Mouse (Mus musculus) erythroblast, adult 5-6 weeks (primary cell): ENCODE results near the gene Harbi1. TPM values are rescaled to one million over a fixed set of nuclear protein-coding genes. Genes with fewer than 3 reads are reported as not detected.

Source experiments
- ATAC-seq: replicated peaks from 2 replicates; pipeline ENCODE4 v1.8.0; 2016; ENCODE audit warnings: moderate number of reproducible peaks, mild to moderate bottlenecking, moderate TSS enrichment, inconsistent platforms; ENCODE audit not compliant: poor library complexity, low FRiP score, severe bottlenecking
- total RNA-seq, 2 experiments: library from RNA; stranded (forward) in 1 of 2; stranded (reverse) in 1 of 2; fragments of 150-400 nt in 1 of 2; fragments of 200-764, 138-1000 nt in 1 of 2; gene quantifications; 2 replicates each; pipeline versions ENCODE4 v1.2.3 to v1.2.4; 2015 to 2017; ENCODE audit warnings: low replicate concordance in 2 of 2

Harbi1 gene
- 0.63 and 6.0 TPM in 2 replicates for total RNA-seq (2015; ENCODE audit: low replicate concordance)
- total RNA-seq (2017; ENCODE audit: low replicate concordance) = 1.9 and 2.5 TPM in 2 replicates

DNA sequence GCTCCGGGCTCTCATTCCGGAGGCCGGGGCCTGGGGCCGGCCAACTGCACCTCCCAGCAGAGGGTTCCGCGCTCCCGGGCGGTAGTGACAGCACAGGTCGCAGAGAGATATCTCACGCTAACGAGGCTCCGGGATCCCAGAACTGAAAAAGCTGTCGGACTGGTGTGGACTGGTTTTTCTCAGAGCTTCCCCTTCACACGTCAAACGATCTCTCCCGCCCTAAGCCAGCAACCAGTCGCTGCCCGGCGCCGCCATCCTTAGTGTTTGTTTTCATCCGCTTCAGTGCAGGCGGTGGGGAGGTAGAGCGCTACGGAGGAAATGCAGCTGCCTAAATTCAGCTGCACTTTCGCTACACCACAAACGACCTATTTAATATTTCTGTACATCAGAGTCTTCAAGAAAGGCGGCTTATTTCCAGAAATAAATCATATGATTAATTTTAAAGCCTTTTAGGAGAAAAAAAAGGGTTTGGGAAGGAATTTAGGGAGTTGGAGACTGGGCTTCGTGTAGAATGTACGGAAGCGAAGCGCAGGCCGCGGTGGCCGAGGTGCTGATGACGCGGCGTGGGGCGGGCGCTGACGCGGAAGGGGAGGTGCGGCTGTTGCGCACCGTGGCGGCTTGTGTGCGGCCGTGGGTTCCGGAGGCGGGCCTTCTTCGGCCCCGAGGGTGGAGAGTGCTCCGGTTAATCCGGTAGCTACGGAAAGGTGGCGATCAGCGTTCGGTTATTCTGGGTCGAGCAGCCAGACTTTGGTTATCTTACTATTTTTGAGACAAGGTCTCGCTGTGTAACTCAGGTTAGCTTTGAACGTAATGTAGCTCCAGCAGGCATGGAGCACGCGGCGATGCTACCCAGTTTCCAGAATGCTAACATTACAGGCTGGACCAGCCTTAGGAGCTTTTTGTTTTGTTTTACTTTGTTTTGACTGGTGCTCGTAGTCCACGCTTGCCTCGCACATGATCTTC, at the start of gene Harbi1, which contains the start of gene Atg13:
Gene Harbi1, plus strand, starts transcription at position 581 of the 963 bp plus-strand sequence.
Gene Atg13, minus strand, starts transcription at position 305 of the 963 bp plus-strand sequence.
- ATAC-seq = peak; percentile 97

DNA sequence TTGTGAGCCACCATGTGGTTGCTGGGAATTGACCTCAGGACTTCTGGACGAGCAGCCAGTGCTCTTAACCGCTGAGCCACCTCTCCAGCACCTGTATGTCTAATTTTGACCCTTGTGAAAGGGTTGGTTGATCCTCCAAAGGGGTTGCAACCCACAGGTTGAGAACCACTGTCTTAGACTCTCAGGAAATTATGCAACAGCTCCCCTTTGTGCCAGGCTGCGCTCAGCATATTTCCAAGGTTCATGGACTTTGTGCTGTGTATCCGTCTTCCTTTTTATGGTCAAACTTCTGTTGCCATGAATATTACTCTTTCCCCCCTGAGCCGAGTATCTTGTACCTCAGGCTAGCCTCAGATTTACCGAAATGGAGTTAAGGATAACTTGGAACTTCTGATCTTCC, 49.7 kb upstream of the Harbi1 start:
- ATAC-seq = no peak

DNA sequence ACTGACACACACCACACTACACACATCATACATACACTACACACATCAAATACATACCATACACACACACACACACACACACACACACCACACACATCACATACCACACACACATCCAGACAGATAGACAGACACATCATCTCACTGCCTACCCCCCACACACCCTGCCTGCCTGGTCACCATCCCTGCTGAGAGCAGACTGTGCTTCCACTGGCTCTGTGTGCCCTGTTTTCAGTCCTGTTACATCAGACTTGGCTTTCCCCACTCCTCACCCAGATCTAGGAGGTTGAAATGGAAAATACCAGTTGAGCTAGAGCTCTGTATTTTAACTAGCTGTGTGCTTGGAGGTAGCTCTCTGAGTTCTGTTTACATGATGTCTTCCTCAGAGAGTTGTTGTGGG, 45.9 kb upstream of the Harbi1 start:
- no peak for ATAC-seq

DNA sequence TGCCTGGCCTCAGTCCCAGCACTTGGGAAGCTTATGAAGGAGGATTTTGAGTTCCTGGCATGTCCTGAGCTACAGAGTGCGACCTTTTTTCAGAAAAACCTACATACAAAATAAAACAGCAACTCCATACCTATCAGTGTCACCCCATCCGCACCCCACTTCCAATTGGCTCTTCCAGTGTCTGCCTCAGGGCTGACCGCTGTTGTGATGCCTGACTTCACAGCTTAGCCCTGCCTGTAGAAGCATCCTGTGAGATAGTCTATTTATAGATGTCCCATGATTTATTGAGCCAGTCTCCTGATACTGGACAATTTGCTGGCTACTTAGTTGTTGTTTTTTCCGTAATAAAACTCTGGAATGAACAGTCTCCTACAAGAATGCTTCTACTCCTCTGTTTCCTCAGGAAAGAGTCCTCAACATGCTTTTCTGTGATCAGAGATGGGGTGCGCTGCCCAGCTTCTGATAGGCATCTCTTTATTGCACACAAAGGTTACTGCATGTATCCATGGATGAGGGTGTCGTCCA, 44.2 kb upstream of the Harbi1 start:
- ATAC-seq = no peak

DNA sequence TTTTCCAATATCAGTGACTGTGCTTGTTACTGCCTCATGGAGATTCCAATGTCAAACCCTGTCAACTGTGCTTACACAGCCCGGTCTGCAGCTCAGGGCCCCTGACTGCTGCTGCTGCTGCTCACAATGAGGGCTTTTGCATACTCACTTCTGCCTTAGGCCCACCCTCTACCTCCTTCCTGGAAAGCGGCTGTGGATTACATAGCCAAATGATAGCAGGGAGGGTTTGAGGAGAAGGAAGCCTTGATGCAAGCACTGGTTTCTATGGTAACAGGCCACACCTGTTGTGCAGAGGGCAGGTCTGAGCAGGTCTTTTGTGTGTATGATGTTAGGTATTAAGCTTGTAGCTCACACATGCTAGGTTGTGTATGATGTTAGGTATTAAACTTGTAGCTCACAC, 42.9 kb upstream of the Harbi1 start:
- ATAC-seq = no peak

DNA sequence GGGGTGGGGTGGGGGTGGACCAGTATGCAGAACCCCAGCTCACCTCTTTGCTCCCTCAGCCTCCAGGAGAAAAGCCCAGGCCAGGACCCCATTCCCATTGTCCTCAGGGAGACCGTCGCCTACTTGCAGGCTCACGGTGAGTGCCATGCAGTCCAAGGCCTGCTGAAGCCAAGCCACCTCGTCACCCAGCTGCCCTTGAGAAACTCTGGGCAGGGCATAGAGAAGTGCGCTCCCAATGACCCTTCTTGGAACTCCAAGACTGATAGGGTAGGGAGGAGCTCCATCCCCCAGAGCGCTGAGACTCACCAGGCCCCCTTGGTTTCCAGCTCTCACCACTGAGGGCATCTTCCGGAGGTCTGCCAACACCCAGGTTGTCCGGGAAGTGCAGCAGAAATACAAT, 41.3 kb upstream of the Harbi1 start:
- ATAC-seq = no peak

DNA sequence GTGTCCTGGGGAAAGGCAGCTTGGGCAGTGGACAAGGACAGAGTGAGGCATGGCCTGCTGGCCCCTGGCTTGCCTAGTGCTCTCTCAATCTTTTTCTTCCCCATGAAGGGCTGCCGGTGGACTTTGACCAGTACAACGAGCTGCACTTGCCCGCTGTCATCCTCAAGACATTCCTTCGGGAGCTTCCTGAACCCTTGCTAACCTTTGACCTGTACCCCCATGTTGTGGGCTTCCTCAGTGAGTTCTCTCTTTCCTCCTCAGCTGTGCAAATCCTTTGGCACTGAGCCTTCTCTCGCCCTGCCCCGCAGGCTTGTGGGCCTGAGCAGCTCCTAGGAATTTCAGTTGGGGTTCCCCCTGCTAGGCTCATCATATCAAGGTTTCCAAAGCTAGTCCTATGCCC, 40.6 kb upstream of the Harbi1 start:
- no peak for ATAC-seq

DNA sequence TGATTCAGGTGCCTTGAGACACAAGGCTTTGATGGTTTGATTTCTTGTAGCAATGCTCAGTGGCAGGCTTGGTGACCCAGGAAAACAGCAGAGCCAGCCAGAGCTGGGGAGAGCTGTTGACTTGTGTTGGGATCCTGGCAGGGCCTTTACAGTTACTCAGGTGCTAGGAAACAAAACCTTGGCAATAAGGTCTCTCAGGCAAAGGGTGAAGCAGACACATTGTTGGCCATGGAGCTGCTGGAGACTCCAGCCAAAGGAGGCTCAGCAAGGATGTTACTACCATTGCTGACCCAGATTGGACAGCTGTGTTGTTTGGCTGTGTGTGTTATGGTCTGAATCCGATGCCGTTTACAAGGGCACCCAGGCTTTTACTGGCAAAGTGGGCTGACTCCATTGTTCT, 37.1 kb upstream of the Harbi1 start:
- ATAC-seq = no peak

DNA sequence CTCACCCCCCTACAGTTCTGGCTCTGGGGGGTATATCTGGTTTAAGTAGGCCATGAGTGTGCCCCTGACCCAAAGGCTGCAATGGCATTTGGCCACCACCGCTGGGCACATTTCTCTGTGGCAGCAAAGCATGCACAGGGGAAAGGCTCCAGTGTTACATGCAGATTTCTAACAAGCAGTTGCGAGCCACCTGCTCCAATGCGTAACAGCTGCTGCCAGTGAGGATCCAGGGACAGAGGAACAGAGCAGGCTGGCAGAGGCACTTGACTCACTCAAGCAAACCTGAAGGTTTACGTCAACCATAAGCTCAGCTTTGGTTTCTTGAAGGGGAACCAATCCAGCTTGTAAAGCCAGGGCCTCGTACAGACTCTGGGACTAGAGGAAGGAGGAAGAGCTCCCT, 35.8 kb upstream of the Harbi1 start:
- no peak for ATAC-seq

DNA sequence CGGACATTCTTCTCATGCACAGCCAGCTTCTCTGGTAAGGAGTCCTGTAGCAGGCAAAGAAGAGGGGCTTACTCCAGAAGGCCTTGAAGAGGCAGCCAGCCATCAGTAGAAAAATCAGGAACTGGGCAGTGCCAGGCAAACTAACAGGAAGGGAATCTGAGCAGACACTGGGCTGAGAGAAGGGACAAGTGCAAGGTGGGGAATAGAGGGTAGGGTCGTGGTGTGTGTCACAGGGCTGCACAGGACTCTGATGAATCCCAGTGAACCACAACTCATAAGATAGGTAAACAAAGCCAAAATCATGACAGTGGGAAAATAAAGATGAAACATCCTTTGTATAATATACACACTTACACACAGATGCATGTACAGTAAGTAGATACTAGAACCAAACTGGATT, 34.2 kb upstream of the Harbi1 start:
- ATAC-seq = no peak

DNA sequence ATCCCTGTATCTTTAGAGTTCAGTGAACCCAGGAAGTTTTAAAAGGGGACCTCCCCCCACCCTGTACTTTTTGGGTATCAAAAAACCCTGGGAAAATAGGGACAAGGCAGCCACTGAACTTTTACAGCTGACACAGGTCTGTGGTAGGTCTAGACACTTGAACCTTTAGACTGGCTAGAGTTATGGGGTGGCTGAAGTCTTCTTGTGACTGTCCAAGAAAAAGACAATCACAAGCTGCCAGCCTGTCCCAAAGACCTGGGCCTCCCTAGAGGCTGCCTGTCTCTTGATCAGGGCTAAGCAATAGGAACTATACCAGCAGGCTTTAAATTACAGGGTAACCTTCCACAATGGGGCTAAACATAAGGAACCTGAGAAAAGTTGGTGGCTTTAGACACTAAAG, 33.7 kb upstream of the Harbi1 start:
- ATAC-seq = no peak

DNA sequence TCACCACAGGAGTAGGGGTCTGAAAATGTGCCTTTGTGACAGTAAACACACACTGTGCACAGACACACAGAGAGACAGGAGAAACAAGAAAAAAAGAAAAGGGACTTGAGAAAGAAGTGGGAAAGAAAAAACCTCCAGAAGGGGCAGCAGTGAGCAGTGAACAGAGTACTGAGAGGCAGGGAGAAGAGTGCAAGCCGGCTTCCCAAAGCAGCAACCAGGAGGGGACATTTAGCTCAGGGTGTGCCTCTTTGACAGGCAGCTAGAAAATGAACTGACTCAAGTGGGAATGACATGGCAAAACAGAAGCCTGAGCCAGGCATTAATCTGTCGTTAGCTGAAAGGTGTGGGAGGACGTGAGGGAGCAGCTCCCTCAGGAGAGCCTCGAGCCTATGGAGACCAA, 27.8 kb upstream of the Harbi1 start:
- ATAC-seq = peak; percentile 60

DNA sequence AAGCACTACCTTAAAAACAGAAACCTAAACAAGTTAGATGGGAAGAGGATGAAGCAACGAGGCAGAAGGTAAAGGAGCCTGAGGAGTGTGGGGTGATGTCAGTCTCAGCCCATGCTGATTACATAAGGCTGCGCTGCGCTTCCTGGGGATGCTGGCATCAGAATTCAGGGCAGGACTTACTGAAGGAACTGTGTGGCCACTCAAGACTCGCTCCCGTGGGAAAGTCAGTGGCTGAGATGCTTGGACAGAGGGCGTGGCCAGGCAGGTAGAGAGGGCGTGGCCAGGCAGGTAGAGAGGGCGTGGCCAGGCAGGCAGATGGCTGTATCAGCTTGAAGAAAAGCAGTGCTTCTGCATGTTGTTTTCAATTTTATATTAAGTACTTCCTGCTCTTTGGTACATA, 26.7 kb upstream of the Harbi1 start:
- ATAC-seq = no peak

DNA sequence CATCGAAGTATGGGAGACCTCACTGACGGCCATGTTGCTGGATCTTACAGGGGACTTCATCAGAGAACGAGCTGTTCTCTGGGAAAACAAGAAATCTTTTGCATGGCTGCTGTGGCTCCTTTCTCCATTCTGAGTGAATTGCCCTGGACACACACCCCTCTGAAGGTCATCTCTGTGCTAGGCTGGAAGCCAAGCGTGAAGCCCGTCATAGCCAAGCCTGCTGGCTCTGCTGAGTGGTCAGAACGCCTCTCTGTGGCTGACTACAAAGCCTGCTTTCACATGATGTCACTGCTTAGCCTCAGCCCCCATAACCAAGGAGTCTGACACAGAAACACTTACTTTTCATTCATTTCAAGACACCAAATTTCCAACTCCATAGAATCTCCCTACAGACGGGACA, 21.2 kb upstream of the Harbi1 start:
- ATAC-seq = no peak

DNA sequence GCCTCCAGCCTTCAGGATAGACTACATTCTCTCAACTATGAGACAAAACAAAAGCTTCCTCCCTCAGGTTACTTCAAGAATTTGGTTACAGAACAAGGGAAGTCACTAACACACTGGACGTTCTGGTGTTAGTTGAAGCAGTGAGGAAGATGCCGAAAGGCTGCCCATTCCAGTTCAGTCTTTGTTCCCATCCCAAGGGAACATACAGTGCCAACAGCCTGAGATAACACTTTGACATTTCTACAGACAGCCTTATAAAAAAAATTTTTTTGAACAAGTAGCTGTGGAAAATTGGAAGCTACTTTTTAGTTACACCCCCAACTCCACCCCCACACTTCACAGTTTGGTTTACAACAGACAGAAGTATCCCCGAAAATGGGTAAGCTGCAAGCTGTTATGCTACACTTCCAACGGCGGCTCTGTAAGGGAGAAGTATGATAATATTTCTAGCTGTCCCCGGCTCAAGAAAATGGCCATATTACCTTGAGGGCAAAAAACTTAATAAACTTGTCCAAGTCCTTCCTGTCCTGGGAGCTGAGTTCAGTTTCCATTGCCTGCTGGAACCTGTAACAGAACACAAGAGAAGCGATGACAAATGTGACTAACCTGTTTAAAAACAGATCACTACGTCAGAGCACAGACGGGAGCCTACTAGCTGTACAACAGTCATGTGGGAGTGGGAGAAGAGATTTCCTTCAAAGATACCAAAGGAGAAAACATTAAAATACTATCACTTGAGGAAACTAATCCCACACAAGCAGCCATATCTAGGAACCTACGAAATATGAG, 15.0 kb upstream of the Harbi1 start:
- ATAC-seq = no peak

DNA sequence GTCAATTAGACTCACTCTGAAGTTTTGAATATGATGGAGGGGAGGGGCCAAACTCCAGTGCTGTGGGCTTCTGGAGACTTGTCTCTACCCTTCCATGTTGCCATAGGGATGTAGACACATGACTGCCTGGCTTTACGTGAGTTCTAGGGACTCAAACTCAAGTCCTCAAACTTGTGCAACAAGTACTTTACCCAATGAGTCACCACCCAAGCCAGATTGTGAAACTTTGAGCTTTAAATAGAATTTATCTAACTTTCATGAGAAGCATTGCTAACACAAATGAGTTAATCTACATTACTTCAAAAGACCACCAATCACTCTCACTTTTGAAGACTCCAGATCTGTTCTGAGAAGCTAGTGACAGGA, 14.4 kb upstream of the Harbi1 start:
- ATAC-seq = no peak

DNA sequence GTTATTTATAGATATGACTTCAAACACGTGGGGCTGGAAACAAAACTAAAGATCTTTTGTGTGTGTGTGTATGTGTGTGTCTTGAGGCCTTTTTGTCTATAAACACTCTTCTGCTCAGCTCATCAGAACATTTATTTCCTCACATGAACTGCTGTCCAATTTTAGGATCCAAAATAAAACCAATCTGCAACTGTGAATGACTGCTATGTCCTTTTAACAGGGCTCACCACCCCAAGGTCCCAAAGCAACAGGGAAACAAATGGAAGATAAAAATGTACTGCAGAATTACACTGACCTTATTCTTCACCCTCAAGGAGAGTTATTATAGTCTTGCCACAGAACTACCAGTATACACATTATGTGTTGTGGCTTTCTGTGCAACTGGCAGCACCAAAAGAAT, 11.4 kb upstream of the Harbi1 start:
- no peak for ATAC-seq

DNA sequence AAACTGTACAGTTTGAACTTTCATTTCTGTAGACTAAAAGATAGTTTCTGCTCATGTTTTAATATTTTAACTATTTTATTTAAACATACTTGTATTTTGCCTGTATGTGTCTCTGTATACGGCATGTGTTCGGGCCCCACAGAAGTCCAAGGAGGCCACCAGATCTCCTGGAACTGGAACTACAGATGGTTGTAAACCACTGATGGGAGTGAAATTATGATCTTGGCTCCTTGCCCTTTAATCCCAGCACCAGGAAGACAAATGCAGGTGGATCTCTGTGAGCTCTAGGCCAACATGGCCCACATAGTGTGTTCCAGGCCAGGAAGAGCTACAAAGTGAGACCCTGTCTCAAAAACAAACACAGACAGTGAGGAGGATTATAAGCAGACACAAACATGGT, 9.3 kb upstream of the Harbi1 start:
- ATAC-seq = no peak

DNA sequence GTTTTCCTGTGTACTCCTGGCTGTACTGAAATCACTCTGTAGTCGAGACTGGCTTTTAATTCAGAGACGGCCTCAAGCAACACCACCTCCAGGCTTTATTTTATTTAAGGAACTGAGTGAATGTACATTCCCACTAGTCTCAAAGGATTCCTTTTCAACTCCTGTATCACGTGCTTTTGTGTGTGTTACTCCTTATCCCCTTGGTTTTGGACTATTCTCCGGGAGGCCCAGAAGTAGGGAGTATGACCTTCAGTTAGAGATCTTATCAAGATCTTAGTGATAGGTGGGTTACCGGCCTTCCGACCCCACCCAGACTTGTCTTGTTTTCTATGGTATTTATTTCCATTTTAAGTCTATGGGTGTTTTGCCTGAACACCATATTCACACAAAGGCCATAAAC, 4.9 kb upstream of the Harbi1 start:
- no peak for ATAC-seq

DNA sequence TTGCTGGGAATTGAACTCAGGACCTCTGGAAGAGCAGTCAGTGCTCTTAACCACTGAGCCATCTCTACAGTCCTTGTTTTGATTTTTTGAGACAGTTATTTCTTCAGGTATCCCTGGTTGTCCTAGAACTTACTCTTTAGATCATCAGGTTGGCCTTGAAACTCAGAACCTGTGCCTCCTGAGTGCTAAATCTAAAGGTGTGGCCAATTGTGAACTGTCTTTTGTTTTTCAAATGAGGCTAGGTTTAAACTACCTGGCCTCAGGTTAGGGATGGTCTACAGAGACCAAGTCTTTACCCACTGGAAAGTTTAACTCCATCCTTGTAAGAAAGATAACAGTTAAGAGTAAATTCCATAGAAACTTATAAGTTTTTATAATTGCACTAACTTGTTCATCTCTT, 4.2 kb upstream of the Harbi1 start:
- no peak for ATAC-seq

DNA sequence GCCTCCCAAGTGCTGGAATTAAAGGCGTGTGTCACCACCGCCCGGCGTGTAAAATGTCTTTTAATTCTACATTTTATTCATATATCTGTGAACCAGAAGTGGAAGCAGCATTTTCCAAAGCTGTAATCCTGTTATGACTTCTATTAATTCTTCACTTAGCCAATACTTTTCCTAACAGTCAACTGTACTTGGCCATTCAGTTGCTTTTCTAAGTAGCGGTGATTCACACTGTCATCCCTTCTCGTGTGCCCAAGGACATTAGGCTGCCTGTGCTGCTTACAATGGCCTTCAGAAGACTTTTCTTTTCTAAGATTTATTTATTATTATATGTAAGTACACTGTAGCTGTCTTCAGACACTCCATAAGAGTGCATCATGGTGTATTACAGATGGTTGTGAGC, 2.3 kb upstream of the Harbi1 start:
- no peak for ATAC-seq
